Mouse (Mus musculus) heart, embryonic 12.5 days (tissue): ENCODE measurements around the gene Krt87. TPM values are rescaled to one million over a fixed set of nuclear protein-coding genes. Genes with fewer than 3 reads are reported as not detected.
A peak's percentile ranks its signal among the peaks of the same experiment; 100 is the strongest.

Experiments used
- ATAC-seq: fragments of 200-750 bp; cut with Nextera tagmentation; 2 replicates; pipeline ENCODE4 v1.8.0; 2017; ENCODE audit warnings: moderate TSS enrichment, moderate library complexity; ENCODE audit not compliant: insufficient number of reproducible peaks, low FRiP score
- H3K27ac ChIP-seq: fragments of 300-500 bp; sonication (generic); 2 replicates; pipeline ENCODE4 v1.5.1; 2016; ENCODE audit warnings: mild to moderate bottlenecking, moderate library complexity; ENCODE audit not compliant: poor library complexity, severe bottlenecking
- H3K27me3 ChIP-seq: fragments of 300-500 bp; sonication (generic); replicated peaks from 2 replicates; pipeline ENCODE4 v1.6.1; 2016; ENCODE audit warnings: mild to moderate bottlenecking, moderate library complexity
- H3K36me3 ChIP-seq: fragments of 300-500 bp; sonication (generic); 2 replicates; pipeline ENCODE4 v1.6.1; 2016; ENCODE audit warnings: mild to moderate bottlenecking, moderate library complexity
- H3K4me1 ChIP-seq: fragments of 300-500 bp; sonication (generic); replicated peaks from 2 replicates; pipeline ENCODE4 v1.6.1; 2016; ENCODE audit warnings: mild to moderate bottlenecking
- H3K4me2 ChIP-seq: fragments of 300-500 bp; sonication (generic); 2 replicates; pipeline ENCODE4 v1.6.1; 2016; ENCODE audit warnings: mild to moderate bottlenecking, moderate library complexity
- H3K4me3 ChIP-seq: fragments of 300-500 bp; sonication (generic); 2 replicates; pipeline ENCODE4 v1.5.1; 2016; ENCODE audit warnings: mild to moderate bottlenecking
- H3K9ac ChIP-seq: fragments of 300-500 bp; sonication (generic); 2 replicates; pipeline ENCODE4 v1.6.1; 2016; ENCODE audit warnings: mild to moderate bottlenecking, moderate library complexity
- H3K9me3 ChIP-seq: fragments of 300-500 bp; sonication (generic); replicated peaks from 2 replicates; pipeline ENCODE4 v1.6.1; 2016; ENCODE audit warnings: mild to moderate bottlenecking, moderate library complexity
- WGBS: fragments of 180-500 bp; shearing (Covaris S2); methylation state at CpG from one replicate; pipeline ENCODE4 v1.1.7; 2016; 5-methylcytosine and 5-hydroxymethylcytosine counted together
- polyA plus RNA-seq: library from polyadenylated mRNA; unstranded; fragments of >200 nt; fragmentation: Nextera tagmentation; extraction: Ambion mirVana; gene quantifications from 2 replicates; pipeline ENCODE4 v1.2.1, GENCODE M21; 2016

The Krt87 gene
- polyA plus RNA-seq, 1 experiment from 2014 or later = not detected

DNA sequence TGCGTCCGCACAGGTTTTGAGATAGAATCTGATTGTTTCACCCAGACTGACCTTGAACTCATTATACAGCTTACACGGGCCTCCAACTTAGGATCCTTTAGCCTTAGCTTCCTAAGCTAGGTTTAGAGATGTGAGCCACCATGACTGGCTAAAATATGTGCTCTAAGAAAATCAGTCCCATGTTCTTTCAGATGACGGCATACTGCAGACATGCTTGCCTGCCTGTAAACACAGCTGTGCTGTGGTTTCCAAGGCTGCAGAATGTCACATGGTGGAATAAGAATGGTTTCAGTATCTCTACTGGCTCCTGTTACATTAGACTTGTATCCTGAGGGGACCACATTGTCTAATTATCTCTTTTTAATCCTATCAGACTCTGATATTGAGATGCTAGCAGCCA is 19.7 kb downstream of the Krt87 start:
- Histone ChIP-seq H3K9me3 (no peaks in the 10 kb centered on the region), H3K36me3 (no peaks in the 10 kb centered on the region), H3K4me2 (no peak overlapping the region), H3K4me3 (no peak overlapping the region), H3K27me3 (peaks cover 38% of the 10 kb centered on the region), H3K9ac (no peak overlapping the region), H3K27ac (no peak overlapping the region), H3K4me1 (0 out of 2 replicates have a peak, but pooled peaks cover 2% of the 10 kb centered on the region)
- WGBS = 78% methylated on average over 4 of the region's 4 CpGs
- no peak for ATAC-seq

DNA sequence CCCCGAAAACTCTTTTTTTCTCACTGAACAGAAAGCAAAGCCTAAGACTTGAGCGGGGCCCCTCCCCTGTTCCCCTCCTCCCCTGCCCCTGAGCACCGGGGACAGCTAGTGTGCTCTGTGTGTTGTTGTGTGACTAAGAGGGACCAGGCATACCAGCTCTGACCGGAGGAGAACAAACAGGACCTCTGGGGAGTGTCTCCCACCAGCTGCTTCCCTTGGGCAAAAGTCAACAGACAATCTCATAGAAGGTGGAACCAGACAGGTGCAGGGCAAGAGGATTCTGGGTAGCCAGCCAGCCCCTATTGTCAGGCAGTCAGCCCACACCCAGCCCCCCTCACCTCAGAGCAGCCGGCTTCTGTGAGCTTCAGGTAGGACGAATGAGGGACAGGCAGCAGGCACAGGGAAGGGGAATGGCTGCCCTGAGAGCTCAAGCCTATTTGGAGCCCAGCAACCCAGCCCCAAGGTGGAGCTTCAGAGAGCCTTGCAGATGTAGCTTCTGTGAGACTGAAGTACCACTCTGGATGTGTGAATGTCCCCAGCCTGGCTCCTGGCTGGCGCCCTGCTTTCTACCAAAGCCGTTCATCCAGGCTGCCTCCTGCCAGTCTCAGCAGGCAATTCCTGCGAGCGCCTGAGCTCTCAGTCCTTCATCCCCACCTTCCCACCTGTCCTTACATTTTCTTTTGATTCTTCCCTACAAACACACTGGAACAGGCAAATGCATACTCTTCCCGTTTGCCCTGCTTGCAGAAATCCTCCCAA is 23.6 kb downstream of the Krt87 start:
- Histone ChIP-seq H3K4me3 (no peak overlapping the region), H3K4me2 (no peak overlapping the region), H3K4me1 (peaks cover 13% of the 10 kb centered on the region; the same call in 1 of the 2 replicates), H3K27me3 (peaks cover 61% of the 10 kb centered on the region), H3K9me3 (no peaks in the 10 kb centered on the region), H3K9ac (no peak overlapping the region), H3K36me3 (no peaks in the 10 kb centered on the region), H3K27ac (no peak overlapping the region)
- WGBS = 37% methylated on average over 11 of the region's 11 CpGs
- no peak for ATAC-seq

DNA sequence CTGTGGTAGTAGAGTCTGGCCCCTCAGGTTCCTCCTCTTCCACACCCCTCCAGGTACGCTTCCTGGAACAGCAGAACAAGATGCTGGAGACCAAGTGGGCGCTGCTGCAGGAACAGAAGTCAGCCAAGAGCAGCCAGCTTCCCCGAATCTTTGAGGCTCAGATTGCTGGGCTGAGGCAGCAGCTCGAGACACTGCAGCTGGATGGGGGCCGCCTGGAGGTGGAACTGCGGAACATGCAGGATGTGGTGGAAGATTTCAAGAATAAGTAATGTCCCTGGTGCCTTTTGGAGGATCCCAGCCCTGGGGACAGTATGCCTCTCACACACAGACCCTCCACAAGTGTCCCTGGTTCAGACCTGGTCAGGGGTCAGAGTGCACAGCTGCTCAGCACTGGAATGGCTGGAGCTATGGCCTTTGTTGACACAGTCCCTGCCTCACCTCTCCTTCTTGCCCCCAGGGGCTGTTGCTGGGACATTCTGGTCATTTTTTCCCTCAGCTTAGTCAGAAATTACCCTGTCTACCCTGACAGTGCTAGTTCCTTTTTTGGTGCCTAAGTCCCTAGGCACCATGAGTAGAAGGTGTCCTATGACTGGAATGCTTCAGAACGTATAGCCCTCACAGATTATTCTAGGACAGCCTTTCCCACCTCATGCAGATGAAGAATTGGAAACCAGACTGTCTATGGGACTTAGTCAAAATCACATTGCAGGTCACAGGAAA is 24.5 kb downstream of the Krt87 start:
- Histone ChIP-seq H3K9me3 (no peaks in the 10 kb centered on the region), H3K27me3 (peaks cover 61% of the 10 kb centered on the region), H3K4me2 (no peak overlapping the region), H3K27ac (no peak overlapping the region), H3K4me1 (peaks cover 13% of the 10 kb centered on the region; the same call in 1 of the 2 replicates), H3K36me3 (no peaks in the 10 kb centered on the region), H3K9ac (no peak overlapping the region), H3K4me3 (no peak overlapping the region)
- no peak for ATAC-seq
- WGBS = 41% methylated on average over 7 of the region's 7 CpGs

DNA sequence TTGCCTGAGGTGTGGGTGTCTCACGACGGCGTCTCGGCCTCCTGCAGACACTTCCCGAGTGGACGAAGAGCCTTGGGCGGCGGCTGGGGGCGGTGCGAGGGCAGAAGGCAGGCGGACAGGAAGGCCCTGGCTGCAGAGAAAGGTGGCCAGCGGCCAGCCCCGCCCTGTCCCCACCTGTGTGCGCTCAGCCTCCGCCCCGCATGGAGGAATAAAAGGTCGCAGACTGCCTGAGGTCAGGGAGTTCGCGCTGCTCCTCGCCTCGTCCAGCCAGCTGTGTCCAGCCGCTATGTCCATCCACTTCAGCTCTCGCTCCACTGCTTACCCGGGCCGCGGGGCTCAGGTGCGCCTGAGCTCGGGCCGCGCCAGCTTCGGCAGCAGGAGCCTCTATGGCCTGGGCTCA is 26.4 kb downstream of the Krt87 start:
- Histone ChIP-seq H3K9ac (no peak overlapping the region), H3K4me3 (peak overlapping the region; percentile 12), H3K27ac (no peak overlapping the region), H3K4me1 (peaks cover 13% of the 10 kb centered on the region; the same call in 1 of the 2 replicates), H3K4me2 (peak overlapping the region; percentile 30), H3K9me3 (no peaks in the 10 kb centered on the region), H3K27me3 (peaks cover 54% of the 10 kb centered on the region), H3K36me3 (no peaks in the 10 kb centered on the region)
- no peak for ATAC-seq
- WGBS = 30% methylated on average over 25 of the region's 31 CpGs

DNA sequence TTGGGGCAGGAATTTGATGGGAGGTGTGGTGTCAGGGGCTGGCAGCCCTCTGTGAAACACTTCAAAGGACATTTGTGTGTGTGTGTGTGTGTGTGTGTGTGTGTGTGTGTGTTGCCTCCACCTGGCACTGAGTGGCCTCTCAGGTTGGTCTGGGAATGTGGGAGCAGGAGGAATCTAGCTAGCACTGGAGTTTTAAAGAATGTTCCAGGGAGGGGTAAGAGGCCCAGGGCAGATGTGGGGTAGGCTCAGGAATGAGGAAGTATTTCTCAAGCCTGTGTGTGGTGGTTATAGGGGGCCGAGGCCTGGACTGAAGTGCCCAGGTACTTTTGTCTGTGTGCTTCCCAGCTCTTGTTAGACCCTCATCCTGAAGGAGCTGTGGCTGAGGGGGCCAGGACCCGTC is 27.8 kb downstream of the Krt87 start, which contains the start of gene Krt7:
Gene Krt7 (plus strand): TSS at position 269 of the 400 bp plus-strand sequence.
- no peaks in the 10 kb centered on the region for H3K9me3 ChIP-seq
- peaks cover 13% of the 10 kb centered on the region; the same call in 1 of the 2 replicates for H3K4me1 ChIP-seq
- H3K36me3 ChIP-seq = no peaks in the 10 kb centered on the region
- H3K9ac ChIP-seq = no peak within 1 kb of the TSS
- peaks cover 47% of the 10 kb centered on the region for H3K27me3 ChIP-seq
- no peak within 1 kb of the TSS for H3K27ac ChIP-seq
- no peak for ATAC-seq
- WGBS = 31% methylated on average over 2 of the region's 2 CpGs
- H3K4me2 ChIP-seq = peak within 1 kb of the TSS; percentile 30; the same call in 1 of the 2 replicates
- no peak within 1 kb of the TSS for H3K4me3 ChIP-seq

DNA sequence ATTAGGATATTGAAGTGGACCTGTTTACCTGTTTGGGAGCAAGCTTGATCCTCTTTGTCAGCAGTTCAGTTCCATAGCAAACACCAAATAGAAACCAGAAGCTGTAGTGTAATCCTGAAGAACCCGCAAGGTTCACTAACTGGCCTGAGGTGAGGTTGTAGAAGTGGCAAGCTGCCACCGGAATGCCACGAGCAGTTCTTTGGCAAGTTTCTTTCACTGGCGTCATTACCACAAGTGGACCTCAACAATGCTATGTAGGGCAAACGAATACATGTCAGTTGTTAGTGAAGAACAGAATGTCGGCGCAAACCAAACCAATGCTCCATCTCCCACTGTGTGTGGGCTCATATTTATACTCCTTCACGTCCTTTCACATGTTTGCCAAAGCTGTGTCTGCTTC is 40.3 kb downstream of the Krt87 start:
- Histone ChIP-seq H3K4me1 (peaks cover 17% of the 10 kb centered on the region; the same call in 1 of the 2 replicates), H3K9ac (no peak overlapping the region), H3K4me3 (no peak overlapping the region), H3K27me3 (0 out of 2 replicates have a peak, but pooled peaks cover 6% of the 10 kb centered on the region), H3K27ac (no peak overlapping the region), H3K36me3 (no peaks in the 10 kb centered on the region), H3K9me3 (no peaks in the 10 kb centered on the region), H3K4me2 (no peak overlapping the region)
- WGBS = 79% methylated on average over 8 of the region's 8 CpGs
- no peak for ATAC-seq

DNA sequence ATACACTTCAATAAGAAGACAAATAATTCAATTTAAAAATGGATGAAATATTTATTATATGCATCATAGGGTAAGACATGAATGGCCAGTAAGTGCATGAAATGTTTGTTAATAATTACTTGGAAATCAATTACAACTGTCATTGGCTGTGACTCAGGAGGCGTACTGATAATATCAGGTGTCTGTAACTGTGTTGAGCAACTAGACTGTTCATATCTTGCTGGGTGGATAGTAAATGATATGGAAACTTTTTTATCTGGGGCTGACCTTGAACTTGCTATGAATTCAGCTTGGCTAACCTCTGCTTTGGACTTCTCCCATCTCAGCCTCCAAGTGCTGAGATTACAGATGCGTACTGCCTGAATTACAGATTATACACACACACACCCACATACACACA is 40.9 kb downstream of the Krt87 start:
- Histone ChIP-seq H3K36me3 (no peaks in the 10 kb centered on the region), H3K27ac (no peak overlapping the region), H3K4me2 (no peak overlapping the region), H3K9ac (no peak overlapping the region), H3K9me3 (no peaks in the 10 kb centered on the region), H3K4me3 (no peak overlapping the region), H3K4me1 (peaks cover 14% of the 10 kb centered on the region; the same call in 1 of the 2 replicates), H3K27me3 (0 out of 2 replicates have a peak, but pooled peaks cover 6% of the 10 kb centered on the region)
- WGBS = 65% methylated on average over 2 of the region's 2 CpGs
- no peak for ATAC-seq

DNA sequence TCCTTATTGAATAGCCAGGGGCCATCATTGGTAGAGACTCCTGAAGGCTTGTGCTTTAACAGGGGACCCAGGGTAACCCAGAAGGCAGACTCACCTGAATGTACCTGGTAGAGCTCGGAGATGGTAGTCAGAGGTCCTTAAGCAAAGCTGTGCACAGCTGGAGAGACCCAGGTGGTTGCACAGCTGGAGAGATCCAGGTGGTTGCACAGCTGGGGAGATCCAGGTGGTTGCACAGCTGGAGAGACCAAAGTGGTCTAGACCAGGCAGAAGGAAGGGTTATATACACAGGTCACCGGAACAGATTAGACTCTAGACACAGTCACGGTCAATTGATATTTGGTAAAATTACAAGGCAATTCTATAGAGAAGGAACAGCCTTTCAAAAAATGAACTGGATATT is 41.7 kb downstream of the Krt87 start:
- Histone ChIP-seq H3K9me3 (no peaks in the 10 kb centered on the region), H3K4me1 (0 out of 2 replicates have a peak, but pooled peaks cover 7% of the 10 kb centered on the region), H3K4me3 (no peak overlapping the region), H3K36me3 (no peaks in the 10 kb centered on the region), H3K9ac (no peak overlapping the region), H3K27me3 (0 out of 2 replicates have a peak, but pooled peaks cover 6% of the 10 kb centered on the region), H3K27ac (no peak overlapping the region), H3K4me2 (no peak overlapping the region)
- 75% methylated on average over 3 of the region's 3 CpGs for WGBS
- no peak for ATAC-seq

DNA sequence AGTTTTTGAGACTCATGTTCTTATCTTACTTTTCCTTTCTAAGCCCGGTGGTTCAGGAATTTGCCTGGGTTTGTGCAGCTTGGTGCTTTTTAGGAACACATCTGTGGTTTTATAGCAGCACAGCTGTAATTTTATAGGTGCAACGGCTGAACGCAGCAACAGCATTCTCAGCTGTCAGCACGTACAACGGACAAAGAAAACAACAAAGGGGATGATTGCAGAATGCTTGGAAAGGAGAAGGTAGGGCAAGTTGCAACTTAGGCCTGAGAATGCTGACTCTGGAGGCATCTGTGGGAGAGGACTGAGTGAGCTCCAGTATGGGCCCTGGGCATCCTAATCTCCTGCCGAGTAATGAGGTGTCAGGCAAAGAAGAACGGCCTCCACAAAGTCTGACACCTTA is 42.1 kb downstream of the Krt87 start:
- H3K4me2 ChIP-seq = no peak overlapping the region
- H3K27ac ChIP-seq = no peak overlapping the region
- H3K36me3 ChIP-seq = no peaks in the 10 kb centered on the region
- no peak overlapping the region for H3K4me3 ChIP-seq
- H3K9ac ChIP-seq = no peak overlapping the region
- H3K27me3 ChIP-seq = 0 out of 2 replicates have a peak, but pooled peaks cover 6% of the 10 kb centered on the region
- 26% methylated on average over 7 of the region's 7 CpGs for WGBS
- no peaks in the 10 kb centered on the region for H3K9me3 ChIP-seq
- no peak for ATAC-seq
- 0 out of 2 replicates have a peak, but pooled peaks cover 7% of the 10 kb centered on the region for H3K4me1 ChIP-seq

DNA sequence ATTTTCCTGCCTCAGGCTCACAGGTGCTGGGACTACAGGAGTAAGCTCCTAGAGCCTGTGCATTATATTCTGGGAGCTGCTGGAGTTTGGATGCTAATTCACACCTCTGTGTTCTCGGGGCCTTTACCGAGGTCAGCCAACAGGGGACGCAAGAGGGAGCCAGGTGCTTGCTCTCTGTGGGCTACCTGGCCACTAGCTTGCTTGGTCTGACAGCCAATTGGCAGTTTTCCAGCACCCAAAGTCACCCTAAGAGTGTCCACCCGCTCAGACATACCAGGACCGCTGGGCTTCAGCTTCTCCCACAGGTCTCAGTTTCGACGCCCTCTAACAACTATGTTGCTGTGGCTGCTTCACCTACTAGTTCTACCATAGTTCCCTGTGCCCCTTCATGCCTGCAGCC is 43.7 kb downstream of the Krt87 start:
- H3K27me3 ChIP-seq = 0 out of 2 replicates have a peak, but pooled peaks cover 6% of the 10 kb centered on the region
- H3K27ac ChIP-seq = no peak overlapping the region
- no peaks in the 10 kb centered on the region for H3K36me3 ChIP-seq
- no peak overlapping the region for H3K9ac ChIP-seq
- no peak for ATAC-seq
- H3K9me3 ChIP-seq = no peaks in the 10 kb centered on the region
- 0 out of 2 replicates have a peak, but pooled peaks cover 7% of the 10 kb centered on the region for H3K4me1 ChIP-seq
- WGBS = 55% methylated on average over 7 of the region's 7 CpGs
- no peak overlapping the region for H3K4me2 ChIP-seq
- no peak overlapping the region for H3K4me3 ChIP-seq

DNA sequence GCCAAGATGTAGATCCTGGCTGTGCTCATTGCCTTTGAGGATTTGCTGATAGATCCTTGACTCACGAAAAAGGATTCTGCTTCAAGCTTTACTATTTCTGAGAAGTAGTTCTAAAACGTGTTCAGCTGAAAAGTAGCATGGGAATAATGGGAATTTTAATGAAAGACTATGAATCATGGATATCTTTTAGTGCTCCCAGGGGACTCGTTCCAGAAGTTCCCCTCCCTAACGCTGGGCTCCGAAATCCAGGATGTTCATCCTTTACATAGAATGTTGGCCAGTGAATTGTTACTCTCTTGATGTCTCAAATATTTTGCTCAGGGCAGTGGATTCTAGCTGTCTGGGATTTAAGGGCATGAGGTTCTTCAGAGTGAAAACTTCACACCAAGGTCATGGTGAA is 46.4 kb downstream of the Krt87 start:
- Histone ChIP-seq H3K4me2 (no peak overlapping the region), H3K9ac (no peak overlapping the region), H3K27me3 (0 out of 2 replicates have a peak, but pooled peaks cover 6% of the 10 kb centered on the region), H3K27ac (no peak overlapping the region), H3K9me3 (no peaks in the 10 kb centered on the region), H3K4me1 (peaks cover 23% of the 10 kb centered on the region), H3K36me3 (no peaks in the 10 kb centered on the region), H3K4me3 (no peak overlapping the region)
- WGBS = 80% methylated on average over 5 of the region's 5 CpGs
- no peak for ATAC-seq
